Mouse (Mus musculus): Measurements from ENCODE around the gene Rps3. TPM values are rescaled to one million over a fixed set of nuclear protein-coding genes. Genes with fewer than 3 reads are reported as not detected.
A peak's percentile ranks its signal among the peaks of the same experiment; 100 is the strongest.

The Rps3 gene
- polyA plus RNA-seq, 1 experiment from 2014 or later = 746 TPM

DNA sequence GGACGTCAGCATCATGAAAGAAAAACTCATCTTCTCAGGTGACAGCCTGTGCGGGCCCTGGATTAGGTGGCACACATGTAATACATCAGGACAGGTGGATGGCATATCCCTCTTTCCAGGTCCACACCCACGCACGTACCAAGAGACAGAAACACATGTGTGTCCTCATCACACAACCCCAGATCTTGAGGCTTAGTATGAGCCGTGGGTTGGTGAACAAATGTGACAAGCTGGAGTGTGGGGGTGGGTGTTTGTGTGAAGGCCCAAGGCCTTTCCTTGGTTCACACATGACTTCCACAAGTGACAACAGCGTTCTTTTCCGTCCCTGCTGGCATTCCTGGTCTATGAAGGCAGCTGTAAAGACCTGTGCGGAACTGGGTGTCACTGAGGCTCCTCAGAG lies 24.7 kb downstream of the Rps3 start:
- 73% methylated on average over 8 of the region's 8 CpGs for WGBS
- Histone ChIP-seq H3K36me3 (peaks cover 8% of the 10 kb centered on the region; the same call in 1 of the 2 replicates), H3K9ac (no peak overlapping the region), H3K27me3 (no peaks in the 10 kb centered on the region), H3K4me2 (replicated peaks) (no peak overlapping the region), H3K27ac (replicated peaks) (no peak overlapping the region), H3K4me1 (0 out of 2 replicates have a peak, but pooled peaks cover 5% of the 10 kb centered on the region), H3K4me3 (replicated peaks) (no peak overlapping the region), H3K9me3 (replicated peaks) (no peaks in the 10 kb centered on the region)
- no peak for ATAC-seq (ENCODE audit: insufficient number of reproducible peaks, low FRiP score, low TSS enrichment, low read depth)

GRCm38 (mm10) chr7:99454044-99454443 lies 29.5 kb downstream of the Rps3 start:
- H3K4me3 ChIP-seq (replicated peaks) = no peak overlapping the region
- no peaks in the 10 kb centered on the region for H3K9me3 ChIP-seq (replicated peaks)
- no peak overlapping the region for H3K4me2 ChIP-seq (replicated peaks)
- no peaks in the 10 kb centered on the region for H3K27me3 ChIP-seq
- WGBS = 58% methylated on average over 4 of the region's 4 CpGs
- no peak overlapping the region for H3K9ac ChIP-seq
- no peak for ATAC-seq (ENCODE audit: insufficient number of reproducible peaks, low FRiP score, low TSS enrichment, low read depth)
- H3K4me1 ChIP-seq = peaks cover 13% of the 10 kb centered on the region; the same call in 1 of the 2 replicates
- H3K36me3 ChIP-seq = no peaks in the 10 kb centered on the region; the same call in 1 of the 2 replicates
- no peak overlapping the region for H3K27ac ChIP-seq (replicated peaks)

GRCm38 (mm10) chr7:99452859-99453258 lies 30.7 kb downstream of the Rps3 start:
- 84% methylated on average over 7 of the region's 7 CpGs for WGBS
- no peaks in the 10 kb centered on the region for H3K27me3 ChIP-seq
- H3K9me3 ChIP-seq (replicated peaks) = no peaks in the 10 kb centered on the region
- no peak overlapping the region for H3K9ac ChIP-seq
- no peak overlapping the region for H3K4me3 ChIP-seq (replicated peaks)
- ATAC-seq (ENCODE audit: insufficient number of reproducible peaks, low FRiP score, low TSS enrichment, low read depth) = no peak; the same call in 1 of the 2 replicates
- peaks cover 13% of the 10 kb centered on the region; the same call in 1 of the 2 replicates for H3K4me1 ChIP-seq
- H3K27ac ChIP-seq (replicated peaks) = no peak overlapping the region
- no peaks in the 10 kb centered on the region for H3K36me3 ChIP-seq
- H3K4me2 ChIP-seq (replicated peaks) = no peak overlapping the region

GRCm38 (mm10) chr7:99450703-99451102 lies 32.8 kb downstream of the Rps3 start:
- no peaks in the 10 kb centered on the region for H3K27me3 ChIP-seq
- H3K4me2 ChIP-seq (replicated peaks) = no peak overlapping the region
- H3K27ac ChIP-seq (replicated peaks) = no peak overlapping the region
- peaks cover 13% of the 10 kb centered on the region; the same call in 1 of the 2 replicates for H3K4me1 ChIP-seq
- no peak overlapping the region for H3K4me3 ChIP-seq (replicated peaks)
- no peak for ATAC-seq (ENCODE audit: insufficient number of reproducible peaks, low FRiP score, low TSS enrichment, low read depth)
- no peak overlapping the region for H3K9ac ChIP-seq
- no peaks in the 10 kb centered on the region for H3K36me3 ChIP-seq
- H3K9me3 ChIP-seq (replicated peaks) = no peaks in the 10 kb centered on the region
- WGBS = 1% methylated on average over 3 of the region's 3 CpGs

DNA sequence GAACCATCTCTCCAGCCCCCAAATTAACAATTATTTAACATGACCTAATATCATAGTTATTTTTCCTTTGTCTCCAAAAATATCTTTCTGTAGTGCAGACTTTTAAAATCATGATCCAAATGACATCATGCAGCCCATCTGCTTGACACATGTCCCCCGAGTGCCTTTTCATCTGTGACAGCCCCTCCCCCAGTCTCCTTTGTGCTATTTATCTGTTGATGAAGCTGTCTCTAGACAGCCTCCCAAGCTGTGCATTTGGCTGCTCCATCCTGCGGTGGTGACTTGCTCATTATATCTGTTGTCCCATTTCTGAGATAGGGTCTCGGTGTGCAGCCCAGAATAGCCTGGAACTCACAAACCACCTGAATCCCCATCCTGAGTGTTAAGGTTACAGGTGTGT lies 33.8 kb downstream of the Rps3 start:
- ATAC-seq (ENCODE audit: insufficient number of reproducible peaks, low FRiP score, low TSS enrichment, low read depth) = no peak
- no peak overlapping the region for H3K27ac ChIP-seq (replicated peaks)
- H3K9ac ChIP-seq = no peak overlapping the region
- H3K4me1 ChIP-seq = peaks cover 13% of the 10 kb centered on the region; the same call in 1 of the 2 replicates
- H3K9me3 ChIP-seq (replicated peaks) = no peaks in the 10 kb centered on the region
- WGBS = 43% methylated on average over 3 of the region's 3 CpGs
- H3K4me2 ChIP-seq (replicated peaks) = no peak overlapping the region
- H3K27me3 ChIP-seq = no peaks in the 10 kb centered on the region
- no peaks in the 10 kb centered on the region for H3K36me3 ChIP-seq
- H3K4me3 ChIP-seq (replicated peaks) = no peak overlapping the region

GRCm38 (mm10) chr7:99449063-99449462 lies 34.5 kb downstream of the Rps3 start:
- Histone ChIP-seq H3K9ac (no peak overlapping the region), H3K27ac (replicated peaks) (peak overlapping the region; percentile 25; the same call in 1 of the 2 replicates), H3K4me2 (replicated peaks) (no peak overlapping the region), H3K9me3 (replicated peaks) (no peaks in the 10 kb centered on the region), H3K27me3 (no peaks in the 10 kb centered on the region), H3K4me1 (peaks cover 13% of the 10 kb centered on the region; the same call in 1 of the 2 replicates), H3K4me3 (replicated peaks) (no peak overlapping the region), H3K36me3 (no peaks in the 10 kb centered on the region)
- ATAC-seq (ENCODE audit: insufficient number of reproducible peaks, low FRiP score, low TSS enrichment, low read depth) = no peak
- WGBS = 58% methylated on average over 8 of the region's 8 CpGs

- H3K27ac ChIP-seq (replicated peaks) = no peak overlapping the region
- ATAC-seq (ENCODE audit: insufficient number of reproducible peaks, low FRiP score, low TSS enrichment, low read depth) = no peak
- WGBS = 73% methylated on average over 5 of the region's 5 CpGs
These were observed 34.9 kb downstream of the Rps3 start for GRCm38 (mm10) chr7:99448619-99449018.

DNA sequence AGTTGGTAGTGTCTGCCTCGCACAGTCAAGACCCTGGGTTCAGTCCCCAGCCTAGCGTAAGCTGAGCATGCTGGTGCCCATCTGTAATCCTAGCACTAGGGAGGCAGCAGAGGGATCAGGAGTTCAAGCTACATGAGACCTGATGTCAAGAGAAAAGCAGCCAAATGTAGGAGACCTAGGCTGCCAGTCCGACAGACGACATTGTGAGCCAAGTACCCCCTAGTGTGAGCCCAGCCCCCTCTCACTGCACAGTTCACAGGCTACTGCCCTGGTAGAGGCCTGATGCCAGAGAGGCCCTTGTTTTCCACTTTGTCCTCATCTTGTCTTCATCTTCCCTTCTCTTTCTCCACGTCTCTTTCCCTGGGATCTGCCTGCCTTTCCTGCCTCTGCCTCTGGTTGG lies 36.2 kb downstream of the Rps3 start:
- Histone ChIP-seq H3K4me2 (replicated peaks) (no peak overlapping the region), H3K4me3 (replicated peaks) (no peak overlapping the region), H3K27ac (replicated peaks) (no peak overlapping the region), H3K4me1 (peaks cover 13% of the 10 kb centered on the region; the same call in 1 of the 2 replicates), H3K9ac (no peak overlapping the region), H3K9me3 (replicated peaks) (no peaks in the 10 kb centered on the region), H3K27me3 (no peaks in the 10 kb centered on the region), H3K36me3 (no peaks in the 10 kb centered on the region)
- no peak for ATAC-seq (ENCODE audit: insufficient number of reproducible peaks, low FRiP score, low TSS enrichment, low read depth)
- WGBS = 58% methylated on average over 5 of the region's 5 CpGs

More at GRCm38 (mm10) chr7:99448619-99449018, 34.9 kb downstream of the Rps3 start:
- Histone ChIP-seq H3K36me3 (no peaks in the 10 kb centered on the region), H3K4me1 (peaks cover 13% of the 10 kb centered on the region; the same call in 1 of the 2 replicates), H3K4me2 (replicated peaks) (no peak overlapping the region), H3K9ac (no peak overlapping the region), H3K27me3 (no peaks in the 10 kb centered on the region), H3K9me3 (replicated peaks) (no peaks in the 10 kb centered on the region), H3K4me3 (replicated peaks) (no peak overlapping the region)

DNA sequence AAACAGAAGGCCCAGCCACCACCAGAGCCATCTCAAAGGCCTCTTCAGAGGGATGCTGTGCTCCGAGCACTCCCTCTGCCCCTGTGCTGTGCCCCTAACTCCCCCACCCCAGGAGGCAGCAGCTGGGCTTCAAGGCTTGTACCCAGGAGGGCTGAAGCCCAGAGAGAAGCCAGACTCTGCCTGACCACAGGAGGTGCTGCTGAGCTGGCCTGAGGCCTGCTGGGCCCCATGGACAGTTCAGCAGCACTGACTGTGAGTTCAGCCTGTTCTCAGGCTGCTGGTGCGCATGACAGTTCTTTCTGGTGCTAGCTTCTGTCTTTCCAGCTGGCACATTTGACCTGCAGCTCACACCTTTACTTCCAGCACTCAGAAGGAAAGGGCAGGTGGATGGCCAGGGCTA lies 37.7 kb downstream of the Rps3 start:
- peaks cover 25% of the 10 kb centered on the region for H3K4me1 ChIP-seq
- no peaks in the 10 kb centered on the region for H3K27me3 ChIP-seq
- WGBS = 83% methylated on average over 2 of the region's 2 CpGs
- no peak overlapping the region for H3K9ac ChIP-seq
- no peak overlapping the region for H3K4me3 ChIP-seq (replicated peaks)
- no peak for ATAC-seq (ENCODE audit: insufficient number of reproducible peaks, low FRiP score, low TSS enrichment, low read depth)
- no peaks in the 10 kb centered on the region for H3K9me3 ChIP-seq (replicated peaks)
- no peak overlapping the region for H3K27ac ChIP-seq (replicated peaks)
- H3K36me3 ChIP-seq = no peaks in the 10 kb centered on the region
- H3K4me2 ChIP-seq (replicated peaks) = no peak overlapping the region

DNA sequence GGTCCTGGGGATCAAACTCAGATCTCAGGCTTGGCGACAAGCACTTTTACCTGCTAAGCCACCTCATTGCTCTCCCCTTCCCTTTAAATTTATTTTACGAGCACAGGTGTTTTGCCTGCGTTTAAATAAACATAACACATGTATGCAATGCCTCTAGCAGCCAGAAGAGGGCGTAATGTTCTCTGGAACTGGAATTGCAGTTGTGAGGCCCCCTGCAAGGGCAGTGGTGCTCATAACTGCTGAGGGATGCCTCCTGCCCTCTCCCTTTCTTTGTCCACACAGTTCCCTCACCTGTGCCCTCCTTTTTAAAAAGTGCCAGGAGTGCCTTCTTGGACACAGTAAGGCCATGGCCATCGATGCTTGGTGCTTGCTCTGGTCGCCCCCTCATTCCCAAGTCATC lies 39.5 kb downstream of the Rps3 start:
- H3K9ac ChIP-seq = no peak overlapping the region
- H3K9me3 ChIP-seq (replicated peaks) = no peaks in the 10 kb centered on the region
- WGBS = 64% methylated on average over 6 of the region's 6 CpGs
- H3K27me3 ChIP-seq = no peaks in the 10 kb centered on the region
- ATAC-seq (ENCODE audit: insufficient number of reproducible peaks, low FRiP score, low TSS enrichment, low read depth) = no peak
- no peak overlapping the region for H3K4me2 ChIP-seq (replicated peaks)
- no peak overlapping the region for H3K27ac ChIP-seq (replicated peaks)
- H3K4me3 ChIP-seq (replicated peaks) = no peak overlapping the region
- peaks cover 17% of the 10 kb centered on the region for H3K4me1 ChIP-seq
- no peaks in the 10 kb centered on the region for H3K36me3 ChIP-seq

DNA sequence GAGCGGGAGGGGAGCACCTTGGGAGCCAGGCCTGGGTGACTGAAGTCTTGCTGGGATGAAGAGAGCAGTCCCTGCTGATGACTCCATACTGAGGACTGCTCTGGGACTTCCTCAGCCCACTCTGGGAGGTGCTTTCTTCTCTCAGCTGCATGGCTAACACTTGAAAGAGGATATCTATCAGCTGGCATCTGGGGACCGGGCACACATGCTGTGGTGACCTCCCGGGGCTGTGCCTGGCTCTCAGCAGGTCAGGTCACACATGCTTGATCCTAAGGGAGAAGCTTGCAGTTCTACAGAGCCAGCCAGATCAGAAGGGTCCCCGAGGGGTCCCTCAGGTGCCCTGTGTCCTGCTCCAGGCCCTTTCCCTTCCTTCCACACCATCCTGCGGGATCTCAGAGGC lies 40.4 kb downstream of the Rps3 start:
- Histone ChIP-seq H3K4me2 (replicated peaks) (no peak overlapping the region), H3K4me1 (peaks cover 12% of the 10 kb centered on the region), H3K27ac (replicated peaks) (no peak overlapping the region), H3K27me3 (no peaks in the 10 kb centered on the region), H3K36me3 (no peaks in the 10 kb centered on the region), H3K9ac (no peak overlapping the region), H3K9me3 (replicated peaks) (no peaks in the 10 kb centered on the region), H3K4me3 (replicated peaks) (no peak overlapping the region)
- ATAC-seq (ENCODE audit: insufficient number of reproducible peaks, low FRiP score, low TSS enrichment, low read depth) = no peak
- 48% methylated on average over 5 of the region's 5 CpGs for WGBS

- Histone ChIP-seq H3K9me3 (replicated peaks) (no peaks in the 10 kb centered on the region), H3K27ac (replicated peaks) (0 out of 2 replicates have a peak overlapping the region, but pooled peaks have one; percentile 34), H3K4me1 (peaks cover 12% of the 10 kb centered on the region), H3K4me3 (replicated peaks) (no peak overlapping the region), H3K27me3 (no peaks in the 10 kb centered on the region), H3K36me3 (no peaks in the 10 kb centered on the region), H3K9ac (no peak overlapping the region), H3K4me2 (replicated peaks) (no peak overlapping the region)
- WGBS = 25% methylated on average over 6 of the region's 6 CpGs
- no peak for ATAC-seq (ENCODE audit: insufficient number of reproducible peaks, low FRiP score, low TSS enrichment, low read depth)
These were observed 41.9 kb downstream of the Rps3 start for GRCm38 (mm10) chr7:99441534-99442072.

Data from embryonic facial prominence, embryonic 15.5 days (tissue).